Mouse (Mus musculus) natural killer cell, adult 2 months (primary cell): Measurements from ENCODE around the gene Gm14399.
"Not testable (repeated sequence)": the region's sequence is repeated elsewhere in the genome, so short reads cannot be mapped to it uniquely, and the experiment has no call there.

ENCODE experiments used
- DNase-seq, 2 experiments: peaks; one replicate each; pipeline ENCODE4 v3.0.0; 2022; ENCODE audit warnings: low spot score in 2 of 2

Gm14399 gene

GRCm38 (mm10) chr2:175141993-175142295 is at the start of gene Gm14399:
TSS of gene Gm14399 (minus strand) at chr2:175142012.
- not testable (repeated sequence) for DNase-seq

GRCm38 (mm10) chr2:175179008-175179407 is 37.2 kb upstream of the Gm14399 start:
- not testable (repeated sequence) for DNase-seq

GRCm38 (mm10) chr2:175176312-175176711 is 34.5 kb upstream of the Gm14399 start:
- no peak for DNase-seq

- not testable (repeated sequence) for DNase-seq
These were observed 33.8 kb upstream of the Gm14399 start, which contains the start of gene Gm14443 for GRCm38 (mm10) chr2:175175401-175176180. TSS of gene Gm14443 (minus strand) at chr2:175175871.

GRCm38 (mm10) chr2:175174058-175174457 is 32.2 kb upstream of the Gm14399 start:
- DNase-seq: not testable (repeated sequence)

- DNase-seq: not testable (repeated sequence)
These were observed 31.2 kb upstream of the Gm14399 start for GRCm38 (mm10) chr2:175172906-175173595.

- DNase-seq: no peak
These were observed 30.3 kb upstream of the Gm14399 start for GRCm38 (mm10) chr2:175172123-175172522.

GRCm38 (mm10) chr2:175166870-175167269 is 25.1 kb upstream of the Gm14399 start:
- DNase-seq: not testable (repeated sequence)

GRCm38 (mm10) chr2:175165110-175165509 is 23.3 kb upstream of the Gm14399 start:
- not testable (repeated sequence) for DNase-seq

GRCm38 (mm10) chr2:175161438-175161837 is 19.6 kb upstream of the Gm14399 start:
- not testable (repeated sequence) for DNase-seq

- DNase-seq: no peak
These were observed 16.8 kb upstream of the Gm14399 start for GRCm38 (mm10) chr2:175158642-175159041.

GRCm38 (mm10) chr2:175156696-175157095 is 14.9 kb upstream of the Gm14399 start:
- DNase-seq: no peak

GRCm38 (mm10) chr2:175141118-175141992 is 457 bp downstream of the Gm14399 start:
- DNase-seq: not testable (repeated sequence)

GRCm38 (mm10) chr2:175140624-175141023 is 1.2 kb downstream of the Gm14399 start:
- DNase-seq: not testable (repeated sequence)
